Mouse (Mus musculus) adrenal gland, postnatal 25 days (tissue): ENCODE measurements at regions not wholly inside any gene's neighbourhood (a gene's known extent, or its start where the extent isn't known, plus 50 kb on each side); places are given as distances from the start of the nearest gene placed in this dataset.

ENCODE experiments used
- DNase-seq: peaks from one replicate; pipeline ENCODE4 v3.0.0; 2021; ENCODE audit warnings: mixed read lengths

DNA sequence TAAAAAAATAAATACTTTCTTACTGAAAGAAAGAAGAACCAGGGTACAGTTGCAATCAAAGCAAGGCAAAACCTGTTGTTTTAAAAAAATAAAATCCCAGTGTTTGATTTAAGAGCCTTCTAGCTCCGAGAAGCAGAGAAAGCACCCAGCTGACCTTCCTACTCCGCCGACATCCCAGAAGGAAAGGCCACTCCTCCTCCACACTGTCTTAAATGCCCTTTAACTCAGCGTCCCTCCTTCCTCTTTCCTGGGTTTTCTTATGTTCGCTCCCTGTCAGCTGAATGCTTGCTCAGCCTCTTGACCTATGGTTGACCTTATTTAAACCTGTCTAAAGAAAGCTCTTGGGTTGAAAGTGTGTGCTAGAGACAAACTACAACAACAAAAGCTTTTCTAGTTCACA lies 79.1 kb downstream of the Sptssa start:
- DNase-seq: no peak

- DNase-seq: peak; percentile 21
Measured at GRCm38 (mm10) chr12:54576821-54577220, 79.6 kb downstream of the Sptssa start.

- no peak for DNase-seq
Measured at GRCm38 (mm10) chr12:54572866-54573265, 83.5 kb downstream of the Sptssa start.

DNA sequence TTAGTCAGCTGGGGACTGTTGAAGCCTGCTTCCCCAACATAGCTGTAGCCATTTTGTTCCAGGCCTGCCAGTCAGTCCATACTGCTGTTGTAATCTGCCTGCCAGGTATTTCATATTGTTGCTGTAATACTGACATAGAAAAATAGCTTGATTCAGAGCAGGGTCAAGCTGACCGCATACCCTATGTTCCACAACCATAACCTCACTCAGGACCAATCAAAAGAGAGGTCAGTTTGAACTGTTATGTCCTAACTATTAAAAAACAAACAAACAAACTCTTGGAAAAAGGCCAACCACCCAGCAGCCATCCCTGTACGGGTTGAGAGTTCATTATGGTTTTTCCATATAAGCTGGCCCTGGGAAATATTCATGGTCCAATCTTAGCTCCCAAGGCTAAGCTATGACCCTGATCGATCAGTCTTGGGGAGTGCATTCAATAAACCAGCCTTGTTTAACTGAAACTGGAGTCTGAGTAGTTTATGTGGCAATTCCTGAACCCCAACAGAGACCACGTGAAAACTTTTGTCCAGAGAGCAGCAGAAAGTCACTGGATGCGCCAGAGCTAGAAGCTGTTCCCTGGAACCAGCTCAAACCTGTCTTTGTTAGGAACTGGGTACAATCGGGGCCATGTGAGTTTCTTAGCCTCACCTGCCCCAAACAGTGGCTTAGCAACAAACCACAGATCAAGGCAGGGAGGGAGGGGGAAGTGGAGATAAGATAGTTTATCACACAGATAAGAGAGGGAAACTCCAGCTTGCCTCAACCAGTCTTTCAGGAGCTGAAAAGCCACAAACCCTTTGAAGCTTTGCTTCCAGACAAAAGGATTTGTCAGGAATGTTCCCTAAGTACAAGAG lies 88.1 kb downstream of the Sptssa start:
- no peak for DNase-seq

- no peak for DNase-seq
Measured at GRCm38 (mm10) chr12:54567426-54567790, 89.0 kb downstream of the Sptssa start.

DNA sequence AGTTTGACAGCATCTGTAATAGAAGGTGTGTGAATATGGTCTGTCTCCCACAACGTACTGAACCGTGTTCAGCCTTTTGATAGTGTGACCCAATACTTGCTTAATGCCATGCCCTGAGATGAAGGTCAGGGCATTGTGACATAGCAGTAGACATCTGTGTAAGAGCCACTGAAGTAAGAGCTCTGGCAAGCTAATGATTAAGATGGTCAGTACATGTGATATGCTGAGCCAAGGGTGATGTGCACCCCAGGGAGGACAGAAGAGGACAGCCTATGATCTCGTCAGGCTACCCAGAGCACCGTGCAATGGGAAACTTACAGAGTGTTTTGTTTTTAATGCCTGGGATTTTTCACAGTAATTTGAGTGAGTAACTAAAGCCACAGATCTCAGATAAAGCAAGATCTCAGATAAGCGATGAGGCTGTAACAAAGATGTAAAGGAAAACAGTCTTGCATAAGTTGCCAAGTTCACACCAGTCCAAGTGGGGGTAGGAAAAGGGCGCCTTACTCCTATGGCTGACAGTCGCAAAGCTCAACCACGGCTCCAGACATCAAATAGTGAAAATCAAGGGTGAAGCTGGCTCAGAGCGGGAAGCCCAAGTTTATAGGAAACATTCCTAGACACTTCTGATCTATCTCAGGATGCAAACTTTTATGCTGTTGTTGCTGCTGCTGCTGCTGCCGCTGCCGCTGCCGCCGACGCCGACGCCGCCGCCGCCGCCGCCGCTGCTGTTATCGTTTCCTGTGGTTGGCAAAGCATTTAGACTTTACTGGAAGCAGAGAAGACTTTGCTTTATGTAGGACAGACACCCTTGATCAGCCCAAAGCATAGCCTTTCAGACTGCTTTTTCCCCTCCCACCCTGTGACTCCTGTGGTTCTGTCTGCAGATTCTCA lies 89.6 kb downstream of the Sptssa start:
- no peak for DNase-seq

DNA sequence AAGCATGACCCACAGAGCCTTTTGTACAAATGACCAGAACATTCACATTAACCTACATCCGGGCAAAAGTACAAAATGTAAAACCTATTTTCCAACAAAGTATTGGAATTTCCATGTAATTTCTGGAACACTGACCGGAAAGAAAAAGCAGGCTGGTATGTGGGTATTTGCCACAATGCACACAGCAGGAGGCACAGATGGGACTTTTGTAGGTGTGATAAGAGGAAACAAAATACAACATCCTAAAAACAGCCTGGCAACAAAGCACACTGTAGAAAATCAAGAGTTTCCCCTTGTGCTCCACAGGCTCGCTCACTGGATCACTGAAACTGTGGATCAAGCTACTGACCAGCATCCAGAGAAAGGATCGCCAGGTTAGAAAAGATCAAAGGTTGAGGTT lies 94.4 kb downstream of the Sptssa start:
- no peak for DNase-seq

- no peak for DNase-seq
Measured at GRCm38 (mm10) chr12:54558106-54558505, 98.3 kb downstream of the Sptssa start.

DNA sequence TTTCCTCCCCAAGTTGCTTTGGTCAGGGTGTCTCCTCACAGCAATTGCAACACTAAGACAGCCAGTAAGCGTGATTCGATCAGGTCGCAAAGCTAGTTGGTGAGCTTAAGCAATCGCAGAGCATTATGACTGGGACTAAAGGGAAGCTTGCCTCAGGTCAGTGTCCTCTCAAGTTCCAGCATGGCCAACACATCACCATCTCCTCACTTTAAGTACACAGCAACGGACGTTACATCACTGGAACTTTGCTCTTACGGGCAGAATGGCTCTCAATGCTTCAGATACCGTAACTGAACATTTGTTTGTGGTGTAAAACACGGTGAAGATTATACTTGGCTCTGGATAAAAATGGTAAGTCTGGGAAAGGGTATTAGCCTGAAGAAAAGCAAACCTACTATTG lies 106.7 kb downstream of the Sptssa start:
- no peak for DNase-seq

DNA sequence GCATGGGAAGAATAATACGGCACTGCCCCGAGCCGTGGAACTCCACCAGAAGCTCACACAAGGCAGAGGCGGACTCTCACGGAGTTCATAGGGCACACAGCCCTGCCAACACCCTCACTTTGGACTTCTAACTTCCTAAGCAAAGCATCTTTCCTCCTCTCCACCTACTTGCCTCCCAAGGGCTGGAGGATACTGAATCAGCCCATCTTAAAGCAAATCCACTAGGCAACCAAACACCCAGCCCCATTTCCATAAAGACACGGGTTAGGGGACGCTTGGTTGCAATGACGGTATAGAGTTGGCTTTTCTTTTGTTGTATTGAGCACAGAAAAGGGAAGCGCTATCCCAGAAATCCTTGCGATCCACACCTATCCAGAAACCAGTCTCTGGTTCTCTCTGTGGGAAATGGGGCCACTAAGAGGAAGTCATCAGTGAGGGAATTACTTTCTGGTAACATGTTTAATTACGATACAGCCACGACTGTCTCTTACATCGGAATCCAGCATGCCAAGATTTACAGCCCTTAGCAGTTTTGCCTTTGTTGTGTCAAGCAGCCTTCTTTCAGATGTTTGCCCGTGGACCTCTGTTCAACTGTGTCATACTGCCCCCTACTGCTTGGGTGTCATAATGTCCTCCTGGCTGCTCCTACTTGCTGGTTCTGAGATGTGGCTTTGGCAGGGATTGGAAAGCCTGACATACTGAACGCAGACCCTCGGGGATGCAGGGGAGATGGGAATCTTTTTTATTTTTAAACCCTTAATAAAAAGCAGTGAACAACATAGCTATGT lies 110.4 kb downstream of the Sptssa start:
- peak; percentile 58 for DNase-seq

DNA sequence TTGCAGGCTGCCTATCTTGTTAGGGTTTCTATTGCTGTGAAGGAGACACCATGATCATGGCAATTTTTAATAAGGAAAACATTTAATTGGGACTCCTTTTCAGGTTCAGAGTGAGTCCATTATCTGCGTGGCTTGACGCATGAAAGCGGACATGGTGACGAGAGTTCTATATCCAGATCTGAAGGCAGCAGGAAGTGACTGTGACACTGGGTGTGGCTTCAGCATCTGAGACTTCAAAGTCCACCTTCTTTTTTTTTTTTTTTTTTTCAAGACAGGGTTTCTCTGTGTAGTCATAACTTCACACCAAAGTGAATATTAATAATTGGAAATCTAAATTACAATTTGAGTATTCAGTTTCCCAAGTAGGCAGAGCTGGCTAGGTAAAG lies 118.1 kb downstream of the Sptssa start:
- DNase-seq: no peak

GRCm38 (mm10) chr12:54537690-54538319 lies 118.6 kb downstream of the Sptssa start:
- no peak for DNase-seq

DNA sequence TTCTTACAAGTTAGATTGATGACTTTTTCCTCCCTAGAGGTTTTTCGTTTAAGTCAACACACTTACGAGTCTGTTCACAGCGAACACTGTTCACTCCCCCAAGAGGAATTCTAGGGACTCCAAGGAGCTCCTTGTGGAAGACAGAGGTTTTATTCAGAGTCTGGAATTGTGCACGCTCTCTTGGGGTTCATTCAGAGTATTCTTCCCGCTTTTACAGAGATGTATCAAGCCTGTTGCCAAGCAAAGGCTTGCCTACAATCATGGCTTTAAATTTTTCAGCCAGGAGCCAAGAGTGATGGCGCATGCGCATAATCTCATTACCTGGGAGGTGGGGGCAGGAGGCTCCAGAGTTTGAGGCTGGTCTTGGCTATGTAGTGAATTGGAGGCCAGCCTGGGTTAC lies 119.4 kb downstream of the Sptssa start:
- no peak for DNase-seq

DNA sequence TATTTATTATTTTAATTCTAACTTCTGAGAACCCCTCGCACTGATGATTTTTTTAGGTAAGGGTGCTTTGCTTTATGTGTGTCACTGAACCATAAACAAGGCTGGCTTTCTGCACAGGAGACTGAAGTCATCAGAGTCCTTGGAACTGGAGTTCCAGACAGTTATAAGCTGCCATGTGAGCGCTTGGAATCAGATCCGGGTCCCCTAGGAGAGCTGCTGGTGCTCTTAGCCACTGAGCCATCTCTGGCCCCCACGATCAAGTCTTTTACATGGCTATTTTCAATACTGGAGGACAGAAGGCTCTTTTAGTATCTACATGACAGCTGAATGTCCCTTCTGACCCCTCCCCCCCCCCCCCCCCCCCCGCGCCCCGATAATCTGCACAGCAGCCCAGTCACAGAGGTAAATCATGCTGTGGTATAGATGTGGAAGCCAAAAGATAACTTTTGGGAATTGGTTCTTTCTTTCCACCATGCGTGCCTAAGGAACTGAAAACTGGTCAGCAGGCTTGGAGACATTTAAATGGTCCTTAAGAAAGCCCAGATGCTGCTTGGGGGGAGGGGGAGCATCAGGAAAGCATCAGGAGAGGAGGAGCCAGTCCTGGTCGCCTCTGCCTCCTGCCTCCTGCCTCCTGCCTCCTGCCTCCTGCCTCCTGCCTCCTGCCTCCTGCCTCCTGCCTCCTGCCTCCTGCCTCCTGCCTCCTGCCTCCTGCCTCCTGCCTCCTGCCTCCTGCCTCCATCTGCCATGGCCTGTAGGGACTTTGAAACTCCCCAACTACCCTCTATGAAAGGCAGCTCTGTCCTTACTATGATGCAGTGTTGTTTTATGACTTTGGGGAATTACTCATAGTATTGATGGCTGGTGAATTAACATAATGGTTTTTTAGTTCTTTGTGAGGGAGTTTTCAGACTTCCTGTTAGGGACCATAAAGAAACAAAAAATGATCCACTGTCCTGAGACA lies 120.5 kb downstream of the Sptssa start:
- no peak for DNase-seq

GRCm38 (mm10) chr12:54534910-54535309 lies 121.5 kb downstream of the Sptssa start:
- no peak for DNase-seq

GRCm38 (mm10) chr12:54533134-54533533 lies 123.2 kb downstream of the Sptssa start:
- no peak for DNase-seq

- DNase-seq: no peak
Measured at GRCm38 (mm10) chr12:54532062-54532461, 124.3 kb downstream of the Sptssa start.

- no peak for DNase-seq
Measured at GRCm38 (mm10) chr12:54528046-54528445, 128.3 kb downstream of the Sptssa start.

DNA sequence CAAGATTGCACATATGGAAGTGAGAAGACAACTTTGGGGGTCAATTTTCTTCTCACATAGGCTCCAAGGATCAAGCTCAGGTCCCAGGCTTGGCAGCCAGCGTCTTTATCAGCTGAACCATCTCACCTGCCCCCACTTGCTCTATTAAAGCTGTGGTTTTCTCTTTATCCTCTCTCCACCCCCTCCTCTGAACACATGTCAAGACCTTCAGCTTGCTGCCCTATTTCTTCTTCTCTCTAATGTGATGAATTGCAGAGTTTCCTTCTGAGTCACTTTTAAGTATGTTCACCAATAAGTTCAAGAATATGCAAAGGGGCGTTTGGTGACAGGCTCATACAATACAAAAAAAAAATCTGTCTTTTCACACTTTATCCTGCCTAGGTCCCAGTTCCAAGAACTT lies 128.8 kb downstream of the Sptssa start:
- DNase-seq: no peak

DNA sequence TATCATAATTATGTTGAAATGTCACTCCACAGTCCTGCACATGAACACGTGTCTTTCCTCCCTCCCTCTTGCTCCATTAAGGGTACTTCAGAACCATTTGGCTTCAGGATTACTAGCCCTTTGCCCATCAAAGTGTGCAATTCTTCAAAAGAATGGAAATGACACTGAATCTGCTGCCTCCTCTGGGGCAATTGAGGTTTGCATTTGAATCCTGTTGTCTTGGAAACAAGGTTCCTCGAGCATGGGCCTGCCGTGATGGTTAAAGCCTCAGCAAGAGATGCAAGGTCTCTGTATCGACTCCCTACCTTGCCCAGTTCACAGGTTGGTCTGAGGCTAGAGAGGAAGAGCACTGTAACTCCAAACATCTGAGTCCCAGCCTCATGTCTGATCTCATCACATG lies 136.0 kb downstream of the Sptssa start:
- DNase-seq: no peak

GRCm38 (mm10) chr12:54519370-54519769 lies 137.0 kb downstream of the Sptssa start:
- DNase-seq: no peak
